Mouse (Mus musculus): ENCODE measurements around the gene Dab2ip. TPM values are rescaled to one million over a fixed set of nuclear protein-coding genes. Genes with fewer than 3 reads are reported as not detected.

Gene Dab2ip
- total and polyA plus RNA-seq, 2 experiments from 2014 or later = 23.9 to 57.7 TPM

- Histone ChIP-seq H3K36me3 (replicated peaks; ENCODE audit: control insufficient read depth, insufficient read depth, low read length) (no peaks in the 10 kb centered on the region), H3K27ac (ENCODE audit: low read depth) (no peak overlapping the region), H3K9ac (replicated peaks; ENCODE audit: low read depth, low read length) (no peak overlapping the region), H3K4me1 (ENCODE audit: control insufficient read depth, insufficient read depth) (peaks cover 74% of the 10 kb centered on the region), H3K4me2 (ENCODE audit: low read depth, low read length) (no peak overlapping the region), H3K27me3 (ENCODE audit: control insufficient read depth, insufficient read depth, low read length) (no peaks in the 10 kb centered on the region), H3K4me3 (ENCODE audit: low read depth, low read length) (no peak overlapping the region), H3K9me3 (replicated peaks; ENCODE audit: control insufficient read depth, low read length) (no peaks in the 10 kb centered on the region)
- no peak for ATAC-seq (ENCODE audit: insufficient read depth, low read depth)
- no peak for DNase-seq (ENCODE audit: low spot score)
- WGBS = 77% methylated on average over 5 of the region's 5 CpGs
- no peak for TF ChIP-seq EP300 (IDR thresholded peaks at IDR 0.05; ENCODE audit: low read depth)
- TF ChIP-seq CTCF (IDR thresholded peaks at IDR 0.05; ENCODE audit: low read depth) = no peak
These were observed 116.4 kb downstream of the Dab2ip start for GRCm38 (mm10) chr2:35674431-35674830.

- Histone ChIP-seq H3K9me3 (replicated peaks; ENCODE audit: control insufficient read depth, low read length) (no peaks in the 10 kb centered on the region), H3K27me3 (ENCODE audit: control insufficient read depth, insufficient read depth, low read length) (no peaks in the 10 kb centered on the region), H3K9ac (replicated peaks; ENCODE audit: low read depth, low read length) (peak overlapping the region; percentile 17), H3K4me2 (ENCODE audit: low read depth, low read length) (no peak overlapping the region), H3K27ac (ENCODE audit: low read depth) (peak overlapping the region; percentile 56), H3K36me3 (replicated peaks; ENCODE audit: control insufficient read depth, insufficient read depth, low read length) (no peaks in the 10 kb centered on the region), H3K4me1 (ENCODE audit: control insufficient read depth, insufficient read depth) (peaks cover 85% of the 10 kb centered on the region), H3K4me3 (ENCODE audit: low read depth, low read length) (no peak overlapping the region)
- TF ChIP-seq EP300 (IDR thresholded peaks at IDR 0.05; ENCODE audit: low read depth) = no peak
- no peak for TF ChIP-seq CTCF (IDR thresholded peaks at IDR 0.05; ENCODE audit: low read depth)
- 21% methylated on average over 5 of the region's 5 CpGs for WGBS
- DNase-seq (ENCODE audit: low spot score) = no peak
- no peak for ATAC-seq (ENCODE audit: insufficient read depth, low read depth)
These were observed 118.1 kb downstream of the Dab2ip start for GRCm38 (mm10) chr2:35676075-35676665.

GRCm38 (mm10) chr2:35677855-35678254, 119.8 kb downstream of the Dab2ip start:
- DNase-seq (ENCODE audit: low spot score) = no peak
- no peak for TF ChIP-seq CTCF (IDR thresholded peaks at IDR 0.05; ENCODE audit: low read depth)
- no peak for TF ChIP-seq EP300 (IDR thresholded peaks at IDR 0.05; ENCODE audit: low read depth)
- WGBS = 28% methylated on average over 8 of the region's 8 CpGs
- peak overlapping the region; percentile 6; the same call in 1 of the 2 replicates for H3K9ac ChIP-seq (replicated peaks; ENCODE audit: low read depth, low read length)
- H3K36me3 ChIP-seq (replicated peaks; ENCODE audit: control insufficient read depth, insufficient read depth, low read length) = no peaks in the 10 kb centered on the region
- peaks cover 86% of the 10 kb centered on the region for H3K4me1 ChIP-seq (ENCODE audit: control insufficient read depth, insufficient read depth)
- no peak overlapping the region for H3K4me3 ChIP-seq (ENCODE audit: low read depth, low read length)
- H3K27ac ChIP-seq (ENCODE audit: low read depth) = peak overlapping the region; percentile 9; the same call in 1 of the 2 replicates
- ATAC-seq (ENCODE audit: insufficient read depth, low read depth) = peak; percentile 42; the same call in 1 of the 2 replicates
- H3K4me2 ChIP-seq (ENCODE audit: low read depth, low read length) = no peak overlapping the region
- H3K9me3 ChIP-seq (replicated peaks; ENCODE audit: control insufficient read depth, low read length) = no peaks in the 10 kb centered on the region
- no peaks in the 10 kb centered on the region for H3K27me3 ChIP-seq (ENCODE audit: control insufficient read depth, insufficient read depth, low read length)

- WGBS = 24% methylated on average over 4 of the region's 4 CpGs
- TF ChIP-seq CTCF (IDR thresholded peaks at IDR 0.05; ENCODE audit: low read depth) = no peak
- TF ChIP-seq EP300 (IDR thresholded peaks at IDR 0.05; ENCODE audit: low read depth) = no peak
- H3K9me3 ChIP-seq (replicated peaks; ENCODE audit: control insufficient read depth, low read length) = no peaks in the 10 kb centered on the region
- H3K27me3 ChIP-seq (ENCODE audit: control insufficient read depth, insufficient read depth, low read length) = no peaks in the 10 kb centered on the region
- no peak overlapping the region for H3K4me3 ChIP-seq (ENCODE audit: low read depth, low read length)
- peaks cover 86% of the 10 kb centered on the region for H3K4me1 ChIP-seq (ENCODE audit: control insufficient read depth, insufficient read depth)
- DNase-seq (ENCODE audit: low spot score) (no peak), ATAC-seq (ENCODE audit: insufficient read depth, low read depth) (no peak; the same call in 1 of the 2 replicates)
- peak overlapping the region; percentile 6; the same call in 1 of the 2 replicates for H3K9ac ChIP-seq (replicated peaks; ENCODE audit: low read depth, low read length)
- peak overlapping the region; percentile 9 for H3K27ac ChIP-seq (ENCODE audit: low read depth)
- no peaks in the 10 kb centered on the region for H3K36me3 ChIP-seq (replicated peaks; ENCODE audit: control insufficient read depth, insufficient read depth, low read length)
- no peak overlapping the region for H3K4me2 ChIP-seq (ENCODE audit: low read depth, low read length)
These were observed 120.4 kb downstream of the Dab2ip start for GRCm38 (mm10) chr2:35678440-35678839.

GRCm38 (mm10) chr2:35679812-35680672, 122.0 kb downstream of the Dab2ip start:
- Histone ChIP-seq H3K9me3 (replicated peaks; ENCODE audit: control insufficient read depth, low read length) (no peaks in the 10 kb centered on the region), H3K27me3 (ENCODE audit: control insufficient read depth, insufficient read depth, low read length) (no peaks in the 10 kb centered on the region), H3K9ac (replicated peaks; ENCODE audit: low read depth, low read length) (no peak overlapping the region; the same call in 1 of the 2 replicates), H3K27ac (ENCODE audit: low read depth) (peak overlapping the region; percentile 82), H3K4me2 (ENCODE audit: low read depth, low read length) (peak overlapping the region; percentile 22; the same call in 1 of the 2 replicates), H3K4me1 (ENCODE audit: control insufficient read depth, insufficient read depth) (peaks cover 97% of the 10 kb centered on the region), H3K36me3 (replicated peaks; ENCODE audit: control insufficient read depth, insufficient read depth, low read length) (no peaks in the 10 kb centered on the region), H3K4me3 (ENCODE audit: low read depth, low read length) (no peak overlapping the region)
- DNase-seq (ENCODE audit: low spot score) (no peak), ATAC-seq (ENCODE audit: insufficient read depth, low read depth) (peak; percentile 16; the same call in 1 of the 2 replicates)
- TF ChIP-seq CTCF (IDR thresholded peaks at IDR 0.05; ENCODE audit: low read depth) (no peak), EP300 (IDR thresholded peaks at IDR 0.05; ENCODE audit: low read depth) (0 out of 2 replicates have a peak, but pooled peaks have one; percentile 27)
- 32% methylated on average over 10 of the region's 10 CpGs for WGBS
